Mouse (Mus musculus): Measurements from ENCODE around the gene Snai1. TPM values are rescaled to one million over a fixed set of nuclear protein-coding genes. Genes with fewer than 3 reads are reported as not detected.

Gene Snai1
- polyA plus RNA-seq, 2 experiments from 2014 or later = not detected

GRCm38 (mm10) chr2:167519606-167520252 lies 18.3 kb upstream of the Snai1 start:
- peak; percentile 32 for ATAC-seq

DNA sequence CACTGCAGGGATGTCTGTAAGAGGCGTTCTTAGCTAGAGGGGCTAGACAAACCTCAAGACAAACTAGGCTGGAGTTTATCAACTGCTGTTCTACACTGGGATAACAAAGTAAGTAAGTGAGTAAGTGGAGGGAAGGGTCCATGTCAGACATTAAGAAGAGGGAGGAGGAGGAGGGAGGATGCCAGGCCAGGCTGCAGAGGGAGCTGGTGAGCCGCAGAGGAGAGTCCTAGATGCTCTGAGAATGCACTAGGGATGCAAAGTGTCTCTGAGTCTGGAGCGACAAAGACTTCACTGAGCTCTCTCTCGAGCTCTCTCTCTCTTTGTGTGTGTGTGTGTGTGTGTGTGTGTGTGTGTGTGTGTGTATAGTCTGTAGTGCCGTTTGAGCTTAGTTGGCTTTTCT lies 9.7 kb upstream of the Snai1 start:
- no peak for ATAC-seq

- no peak for ATAC-seq
These were observed 8.0 kb upstream of the Snai1 start for GRCm38 (mm10) chr2:167529935-167530513.

DNA sequence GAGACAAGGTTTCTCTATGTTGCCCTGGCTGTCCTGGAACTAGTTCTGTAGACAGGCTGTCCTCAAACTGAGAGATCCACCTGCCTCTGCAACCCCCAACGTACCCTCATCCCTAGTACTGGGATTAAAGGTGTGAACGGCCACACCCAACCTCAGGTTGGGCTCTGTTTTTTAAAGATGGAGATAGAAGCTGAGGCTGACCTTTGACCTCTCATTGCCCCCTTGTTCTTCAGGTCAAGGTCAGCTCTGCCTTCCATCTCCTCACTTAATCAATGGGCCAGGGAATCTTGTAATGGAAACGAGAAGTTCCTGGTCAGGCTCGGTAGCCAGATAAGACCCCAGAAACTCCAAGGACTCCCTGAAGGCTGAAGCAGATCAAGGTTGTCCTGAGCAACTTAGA lies 7.5 kb upstream of the Snai1 start:
- no peak for ATAC-seq

- ATAC-seq = peak; percentile 37
These were observed 5.9 kb upstream of the Snai1 start for GRCm38 (mm10) chr2:167532131-167532530.

DNA sequence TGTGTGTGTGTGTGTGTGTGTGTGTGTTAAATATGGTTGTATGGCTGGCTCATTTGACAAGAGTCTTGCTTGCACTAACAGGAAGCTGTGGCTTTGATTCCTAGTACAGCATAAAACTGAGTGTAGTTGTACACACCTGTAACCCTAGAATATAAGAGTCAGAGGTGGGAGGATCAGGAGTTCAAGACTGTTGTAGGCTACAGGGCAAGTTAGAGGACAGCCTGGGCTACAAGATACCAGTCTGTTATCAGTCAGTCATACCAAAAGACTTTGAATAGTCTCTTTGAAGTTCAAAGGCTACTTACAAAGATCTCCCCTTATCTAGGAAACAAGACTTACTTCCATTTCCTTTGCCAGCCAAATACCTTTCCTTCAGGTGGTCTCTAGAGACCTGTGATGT lies 4.1 kb upstream of the Snai1 start:
- ATAC-seq = no peak

DNA sequence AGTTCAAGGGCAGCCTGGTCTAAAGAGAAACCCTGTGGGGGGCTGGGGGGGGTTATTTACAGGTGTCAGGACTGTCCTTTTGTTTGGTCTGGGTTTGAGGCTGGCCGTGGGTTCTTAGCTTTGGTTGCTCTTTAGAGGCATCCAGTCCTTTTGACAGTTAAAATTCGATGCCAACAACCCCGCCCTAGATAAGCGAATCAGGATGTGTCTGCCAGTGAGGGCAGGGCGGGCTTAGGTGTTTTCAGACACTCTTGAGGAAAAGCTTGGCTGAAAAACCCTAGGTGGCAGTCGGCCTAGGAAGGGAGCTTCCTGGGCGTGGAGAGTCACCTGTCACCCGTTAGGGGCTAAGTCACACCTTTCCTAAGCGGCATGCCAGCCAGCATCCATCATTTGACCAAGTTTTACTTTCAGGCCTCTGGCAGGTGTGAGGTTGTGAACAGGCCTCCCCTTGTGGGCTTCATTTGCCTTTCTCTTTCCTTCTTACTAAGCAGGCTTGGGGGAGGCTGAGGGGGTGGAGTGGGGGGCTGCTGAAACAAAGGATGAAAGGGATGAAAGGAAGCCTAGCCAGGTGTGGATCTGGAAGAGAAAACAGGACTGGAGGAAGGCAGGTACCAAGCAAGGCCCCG lies 1.6 kb upstream of the Snai1 start:
- no peak for ATAC-seq

GRCm38 (mm10) chr2:167538671-167539306 lies 794 bp downstream of the Snai1 start:
- no peak for ATAC-seq

DNA sequence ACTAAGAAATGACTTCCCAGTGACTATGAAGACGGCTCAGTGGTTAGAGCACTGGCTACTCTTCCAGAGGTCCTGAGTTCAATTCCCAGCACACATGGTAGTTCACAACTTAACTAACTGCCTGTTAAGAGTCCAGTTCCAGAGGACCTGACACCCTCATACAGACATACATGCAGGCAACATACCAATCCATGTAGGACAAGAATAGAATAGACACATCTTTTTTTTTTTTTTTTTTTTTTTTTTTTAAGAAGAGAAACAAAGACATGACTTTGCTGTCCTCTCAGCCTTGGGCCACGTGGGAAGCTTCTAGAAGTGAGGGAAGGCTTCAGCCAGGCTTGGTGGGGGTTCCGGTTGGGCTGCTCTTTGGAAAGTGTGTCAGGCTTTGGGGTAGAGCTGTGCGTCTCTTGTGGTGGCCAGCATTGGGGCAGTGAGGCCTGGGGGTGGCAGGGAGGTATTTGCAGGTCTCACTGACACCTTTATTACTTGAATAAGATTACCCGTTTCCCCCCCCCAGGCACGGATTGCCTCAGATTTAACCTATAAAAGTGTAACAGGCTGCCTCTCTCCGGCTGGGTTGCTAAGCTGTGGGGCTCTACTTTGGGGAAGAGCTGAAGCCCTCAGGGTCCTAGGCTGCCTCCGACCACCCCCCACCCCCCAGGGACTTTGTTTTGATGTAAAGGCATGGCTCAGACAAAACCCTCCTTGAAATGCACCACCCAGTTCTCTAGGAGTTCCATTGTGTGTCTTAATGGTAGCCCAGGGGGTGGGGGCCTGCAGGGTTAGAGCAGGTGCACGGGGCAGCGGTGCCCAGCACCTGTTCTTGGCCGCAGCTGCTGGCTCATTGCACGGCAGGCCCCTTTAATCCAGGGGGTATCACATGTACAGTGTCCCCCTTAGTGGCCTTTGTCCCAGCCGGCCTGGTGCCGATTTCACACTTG lies 1.8 kb downstream of the Snai1 start:
- ATAC-seq = no peak

GRCm38 (mm10) chr2:167540477-167541110 lies 2.6 kb downstream of the Snai1 start:
- ATAC-seq = no peak

- no peak for ATAC-seq
These were observed 3.3 kb downstream of the Snai1 start for GRCm38 (mm10) chr2:167541324-167541723.

DNA sequence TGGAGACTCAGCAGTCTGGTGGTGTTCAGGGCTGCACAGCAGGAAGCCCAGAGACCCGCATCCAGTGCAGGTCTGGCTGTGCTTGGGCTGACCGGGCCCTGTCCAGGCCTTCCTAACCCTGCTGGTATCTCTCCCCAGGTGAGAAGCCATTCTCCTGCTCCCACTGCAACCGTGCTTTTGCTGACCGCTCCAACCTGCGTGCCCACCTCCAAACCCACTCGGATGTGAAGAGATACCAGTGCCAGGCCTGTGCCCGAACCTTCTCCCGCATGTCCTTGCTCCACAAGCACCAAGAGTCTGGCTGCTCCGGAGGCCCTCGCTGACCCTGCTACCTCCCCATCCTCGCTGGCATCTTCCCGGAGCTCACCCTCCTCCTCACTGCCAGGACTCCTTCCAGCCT lies 3.8 kb downstream of the Snai1 start:
- ATAC-seq = no peak

- ATAC-seq = no peak
These were observed 4.4 kb downstream of the Snai1 start for GRCm38 (mm10) chr2:167542361-167542760.

GRCm38 (mm10) chr2:167543121-167544003 lies 5.4 kb downstream of the Snai1 start:
- no peak for ATAC-seq

GRCm38 (mm10) chr2:167544004-167544356 lies 6.0 kb downstream of the Snai1 start:
- no peak for ATAC-seq

DNA sequence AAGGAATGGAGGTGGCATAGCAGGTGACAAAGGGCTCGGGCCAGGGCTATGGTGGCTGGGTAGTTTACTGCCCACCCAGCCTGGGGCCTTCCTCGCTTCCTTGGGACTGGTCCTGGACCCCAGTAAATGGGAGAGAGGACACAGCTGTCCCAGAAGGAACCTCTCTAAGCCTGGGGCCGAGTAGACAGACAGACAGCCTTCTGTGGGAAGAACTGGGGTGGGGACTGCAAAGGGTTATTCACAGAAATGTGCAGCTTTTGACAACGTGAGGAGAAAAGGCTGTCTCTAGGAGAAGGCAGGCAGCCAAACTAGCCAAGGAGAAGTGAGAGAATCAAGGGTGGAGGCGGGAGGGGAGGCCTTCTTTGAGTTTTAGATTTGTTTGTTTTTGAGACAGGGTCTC lies 6.5 kb downstream of the Snai1 start:
- no peak for ATAC-seq

GRCm38 (mm10) chr2:167546447-167547195 lies 8.6 kb downstream of the Snai1 start:
- ATAC-seq = no peak

GRCm38 (mm10) chr2:167547444-167547843 lies 9.4 kb downstream of the Snai1 start:
- ATAC-seq = no peak

DNA sequence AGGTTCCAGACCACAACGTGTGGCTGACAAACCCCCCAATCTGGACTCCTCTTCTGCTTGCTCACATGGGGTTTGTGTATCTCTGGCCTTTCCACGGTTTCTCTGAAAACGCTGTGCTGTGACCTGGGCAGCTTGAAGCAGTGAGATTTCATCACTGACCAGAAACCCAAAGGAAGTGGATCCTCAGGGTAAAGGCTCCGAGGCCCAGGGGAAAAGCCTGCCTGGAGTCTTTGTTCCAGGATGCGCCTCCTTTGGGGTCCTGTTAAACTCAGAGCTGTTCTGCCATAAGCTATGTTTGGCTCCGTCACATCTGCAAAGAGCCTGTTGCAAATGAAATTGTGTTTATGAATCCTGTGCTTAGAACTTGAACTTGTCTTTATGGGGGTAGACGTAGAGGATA lies 11.0 kb downstream of the Snai1 start:
- no peak for ATAC-seq

DNA sequence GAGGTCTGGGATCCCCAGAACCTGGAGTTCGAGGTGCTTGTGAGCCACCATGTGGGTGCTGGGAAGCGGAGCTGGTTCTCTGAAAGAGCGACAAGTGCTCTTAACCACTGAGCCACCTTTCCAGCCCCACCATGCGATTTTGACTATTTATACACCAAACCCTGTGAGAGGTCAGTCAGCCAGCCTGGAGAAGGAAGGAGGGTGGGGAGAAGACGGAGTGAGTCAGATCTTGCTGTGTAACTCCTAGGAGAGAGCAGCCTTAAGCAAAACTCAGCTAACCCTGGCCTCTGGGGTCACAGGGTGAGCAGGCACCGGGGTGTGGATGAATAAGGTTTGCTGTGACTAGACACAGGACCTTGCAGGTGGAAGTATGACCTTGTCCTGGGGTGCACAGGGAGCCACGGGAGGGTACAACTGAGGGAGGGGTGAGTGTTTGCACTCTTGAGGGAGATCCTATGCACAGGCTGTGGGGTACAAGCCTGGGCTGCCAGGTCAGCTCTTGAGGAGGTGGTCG lies 12.4 kb downstream of the Snai1 start:
- ATAC-seq = no peak

Measured in activated CD4-positive, CD25-positive, alpha-beta regulatory T cell, adult 4 months (primary cell).